Mouse (Mus musculus): ENCODE measurements around the gene Vps53.

DNA sequence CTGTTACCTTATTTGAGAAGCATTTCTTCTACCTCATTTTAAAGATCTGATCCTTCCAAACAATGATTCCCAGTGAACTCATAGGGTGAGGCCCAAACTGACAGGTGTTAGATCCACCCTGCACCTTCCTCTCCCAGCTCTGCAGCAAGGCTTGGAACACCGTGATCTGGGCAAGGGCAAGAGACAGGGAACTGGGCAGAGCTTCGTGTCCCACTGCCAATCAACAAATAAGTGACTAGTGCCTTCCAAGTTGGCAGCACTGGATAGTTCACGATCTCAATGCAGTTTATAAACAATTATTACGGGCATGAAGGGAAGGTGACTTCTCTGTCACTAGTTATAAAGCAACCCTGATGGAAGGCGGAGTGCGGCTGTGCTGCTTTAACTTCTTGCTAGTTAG, 109.6 kb downstream of the Vps53 start:
- TF ChIP-seq EP300 (IDR thresholded peaks at IDR 0.05) (no peak), CTCF (IDR thresholded peaks at IDR 0.05) (no peak)
